Mouse (Mus musculus): Measurements from ENCODE around the gene Nrn1l.

DNA sequence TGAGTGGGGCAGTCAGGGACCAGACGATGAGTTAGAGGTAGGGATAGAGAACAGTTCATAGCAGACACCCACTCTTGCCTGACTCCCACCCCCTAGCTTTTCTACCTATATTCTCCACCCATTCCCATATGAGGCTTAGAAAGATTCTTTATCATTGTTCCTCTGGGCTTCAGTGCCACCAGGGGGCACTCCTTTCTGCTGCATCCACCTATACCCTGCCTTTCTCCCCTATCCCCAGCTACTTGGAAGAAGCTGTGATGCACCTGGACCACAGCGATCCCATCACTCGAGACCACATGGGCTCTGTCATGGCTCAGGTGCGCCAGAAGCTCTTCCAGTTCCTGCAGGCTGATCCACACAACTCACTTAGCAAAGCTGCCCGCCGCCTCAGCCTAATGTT, 935 bp upstream of the Nrn1l start:
- TF ChIP-seq CTCF (IDR thresholded peaks at IDR 0.05; ENCODE audit: low read depth) (peak; percentile 73), EP300 (optimal IDR thresholded peaks at IDR 0.05) (no peak)

Data from stomach, postnatal 0 days (tissue).